Mouse (Mus musculus) forebrain, postnatal 0 days (tissue): ENCODE data around the gene Lpin2. TPM values are rescaled to one million over a fixed set of nuclear protein-coding genes. Genes with fewer than 3 reads are reported as not detected.

Source experiments
- ATAC-seq: fragments of 200-750 bp; cut with Nextera tagmentation; 2 replicates; pipeline ENCODE4 v1.8.0; 2017; ENCODE audit warnings: mild to moderate bottlenecking, moderate library complexity
- DNase-seq: peaks from one replicate; pipeline ENCODE4 v3.0.0-alpha.2; 2015
- H3K27ac ChIP-seq: fragments of 300-500 bp; sonication (generic); 2 replicates; pipeline ENCODE4 v1.5.1; 2014; ENCODE audit warnings: low read depth, mild to moderate bottlenecking, antibody characterized with exemption, low read length, moderate library complexity, mixed read lengths
- H3K27me3 ChIP-seq: fragments of 300-500 bp; sonication (generic); 2 replicates; pipeline ENCODE4 v1.6.1; 2014; ENCODE audit warnings: mild to moderate bottlenecking, low read length, mixed read lengths; ENCODE audit not compliant: insufficient read depth
- H3K36me3 ChIP-seq: fragments of 300-500 bp; sonication (generic); 2 replicates; pipeline ENCODE4 v1.6.1; 2014; ENCODE audit warnings: mild to moderate bottlenecking, moderate library complexity; ENCODE audit not compliant: insufficient read depth
- H3K4me1 ChIP-seq: fragments of 300-500 bp; sonication (generic); 2 replicates; pipeline ENCODE4 v1.6.1; 2014; ENCODE audit warnings: antibody characterized with exemption; ENCODE audit not compliant: insufficient read depth
- H3K4me2 ChIP-seq: fragments of 300-500 bp; sonication (generic); 2 replicates; pipeline ENCODE4 v1.6.1; 2014; ENCODE audit warnings: low read depth, mild to moderate bottlenecking, moderate library complexity
- H3K4me3 ChIP-seq: fragments of 300-500 bp; sonication (generic); 2 replicates; pipeline ENCODE4 v1.5.1; 2014; ENCODE audit warnings: low read depth, low read length, mixed read lengths
- H3K9ac ChIP-seq: fragments of 300-500 bp; sonication (generic); 2 replicates; pipeline ENCODE4 v1.6.1; 2014; ENCODE audit warnings: mild to moderate bottlenecking
- H3K9me3 ChIP-seq: fragments of 300-500 bp; sonication (generic); 2 replicates; pipeline ENCODE4 v1.6.1; 2016; ENCODE audit warnings: low read length
- CTCF ChIP-seq: sonication (generic); IDR thresholded peaks from 2 replicates; pipeline ENCODE4 v1.5.1; 2016; ENCODE audit warnings: antibody characterized with exemption, control low read depth, low read depth
- WGBS: fragments of 180-500 bp; shearing (Covaris S2); extraction: QIAGEN DNeasy Blood & Tissue Kit; methylation state at CpG from one replicate; pipeline ENCODE4 v1.1.7; 2014; 5-methylcytosine and 5-hydroxymethylcytosine counted together
- polyA plus RNA-seq: library from polyadenylated mRNA; unstranded; fragments of >200 nt; fragmentation: Nextera tagmentation; extraction: Ambion mirVana; gene quantifications from 2 replicates; pipeline ENCODE4 v1.2.1, GENCODE M21; 2015
- total RNA-seq: library from RNA; depleted of rRNA; stranded (reverse); fragments of >200 nt; gene quantifications from 2 replicates; pipeline ENCODE4 v1.2.3, GENCODE M21; 2014

Lpin2 gene
- total and polyA plus RNA-seq, 2 experiments from 2014 or later: 32.5 to 58.6 TPM

GRCm38 (mm10) chr17:71246022-71246421 is 63.7 kb downstream of the Lpin2 start:
- Histone ChIP-seq H3K27me3 (no peaks in the 10 kb centered on the region), H3K4me1 (no peaks in the 10 kb centered on the region), H3K4me3 (no peak overlapping the region), H3K36me3 (peaks cover 76% of the 10 kb centered on the region), H3K9me3 (no peaks in the 10 kb centered on the region), H3K27ac (no peak overlapping the region), H3K4me2 (no peak overlapping the region), H3K9ac (no peak overlapping the region)
- no peak for TF ChIP-seq CTCF
- ATAC-seq (no peak), DNase-seq (no peak)
- WGBS: 94% methylated on average over 4 of the region's 4 CpGs

DNA sequence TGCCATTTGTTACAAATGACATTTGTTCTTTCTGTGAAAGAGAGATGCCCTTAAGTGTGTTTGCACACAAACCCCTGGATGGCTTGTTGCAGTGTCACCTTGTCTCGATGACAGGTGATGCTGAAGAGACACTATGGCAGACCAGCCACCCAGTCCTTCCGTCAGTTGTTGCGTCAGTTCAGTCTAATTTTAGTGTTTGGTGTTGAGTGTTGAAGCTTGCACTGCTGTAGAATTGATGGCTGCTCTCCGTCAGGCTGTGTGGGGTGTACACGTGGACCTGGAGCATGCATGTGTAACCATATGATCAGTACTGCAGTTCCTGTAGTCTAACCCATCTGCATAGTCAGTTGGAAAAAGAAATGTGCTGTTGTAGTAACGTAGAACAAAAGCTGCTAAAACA is 66.6 kb downstream of the Lpin2 start:
- Histone ChIP-seq H3K36me3 (peaks cover 51% of the 10 kb centered on the region), H3K4me1 (peaks cover 4% of the 10 kb centered on the region; the same call in 1 of the 2 replicates), H3K4me3 (no peak overlapping the region), H3K4me2 (no peak overlapping the region), H3K27me3 (no peaks in the 10 kb centered on the region), H3K9me3 (no peaks in the 10 kb centered on the region), H3K27ac (no peak overlapping the region), H3K9ac (no peak overlapping the region)
- DNase-seq (no peak), ATAC-seq (no peak)
- WGBS: 80% methylated on average over 6 of the region's 6 CpGs
- TF ChIP-seq CTCF: no peak

GRCm38 (mm10) chr17:71250046-71250445 is 67.7 kb downstream of the Lpin2 start:
- Histone ChIP-seq H3K9me3 (no peaks in the 10 kb centered on the region), H3K4me3 (no peak overlapping the region), H3K4me1 (peaks cover 4% of the 10 kb centered on the region; the same call in 1 of the 2 replicates), H3K27me3 (no peaks in the 10 kb centered on the region), H3K36me3 (peaks cover 41% of the 10 kb centered on the region), H3K4me2 (no peak overlapping the region), H3K27ac (no peak overlapping the region), H3K9ac (no peak overlapping the region)
- TF ChIP-seq CTCF: no peak
- DNase-seq (no peak), ATAC-seq (no peak)
- 94% methylated on average over 2 of the region's 2 CpGs for WGBS

- WGBS: 86% methylated on average over 16 of the region's 16 CpGs
Measured at GRCm38 (mm10) chr17:71250819-71251600, 68.7 kb downstream of the Lpin2 start.

DNA sequence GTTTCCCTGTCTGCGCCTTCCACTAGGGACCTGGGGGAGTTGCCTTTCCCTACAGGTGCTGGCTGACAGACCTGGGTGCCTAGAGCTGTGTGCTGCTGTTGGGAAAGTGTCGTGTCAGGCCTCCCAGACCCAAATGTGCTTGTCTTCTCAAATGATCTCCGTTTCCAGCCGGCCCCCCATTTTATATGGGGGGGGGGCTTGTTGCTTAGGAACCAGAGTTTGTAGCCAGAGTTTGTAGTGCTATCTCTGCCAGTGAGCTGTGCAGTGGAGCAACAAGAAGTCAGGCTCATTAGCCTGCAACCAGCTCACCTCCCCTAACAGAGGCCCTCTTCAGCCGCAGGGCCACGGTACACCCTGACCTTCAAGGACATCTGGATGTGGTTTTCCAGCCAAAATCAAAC is 69.2 kb downstream of the Lpin2 start:
- H3K4me2 ChIP-seq: no peak overlapping the region
- no peaks in the 10 kb centered on the region for H3K9me3 ChIP-seq
- TF ChIP-seq CTCF: no peak
- DNase-seq (peak; percentile 12), ATAC-seq (peak; percentile 28; the same call in 1 of the 2 replicates)
- no peak overlapping the region for H3K9ac ChIP-seq
- no peak overlapping the region for H3K4me3 ChIP-seq
- H3K27ac ChIP-seq: no peak overlapping the region
- H3K4me1 ChIP-seq: peaks cover 4% of the 10 kb centered on the region; the same call in 1 of the 2 replicates
- 58% methylated on average over 6 of the region's 6 CpGs for WGBS
- H3K36me3 ChIP-seq: peaks cover 27% of the 10 kb centered on the region
- no peaks in the 10 kb centered on the region for H3K27me3 ChIP-seq

More at GRCm38 (mm10) chr17:71250819-71251600, 68.7 kb downstream of the Lpin2 start:
- Histone ChIP-seq H3K9ac (no peak overlapping the region), H3K4me3 (no peak overlapping the region), H3K27me3 (no peaks in the 10 kb centered on the region), H3K27ac (no peak overlapping the region), H3K9me3 (no peaks in the 10 kb centered on the region), H3K36me3 (peaks cover 32% of the 10 kb centered on the region), H3K4me1 (peaks cover 4% of the 10 kb centered on the region; the same call in 1 of the 2 replicates), H3K4me2 (no peak overlapping the region)
- TF ChIP-seq CTCF: no peak
- DNase-seq: no peak
- ATAC-seq: no peak

DNA sequence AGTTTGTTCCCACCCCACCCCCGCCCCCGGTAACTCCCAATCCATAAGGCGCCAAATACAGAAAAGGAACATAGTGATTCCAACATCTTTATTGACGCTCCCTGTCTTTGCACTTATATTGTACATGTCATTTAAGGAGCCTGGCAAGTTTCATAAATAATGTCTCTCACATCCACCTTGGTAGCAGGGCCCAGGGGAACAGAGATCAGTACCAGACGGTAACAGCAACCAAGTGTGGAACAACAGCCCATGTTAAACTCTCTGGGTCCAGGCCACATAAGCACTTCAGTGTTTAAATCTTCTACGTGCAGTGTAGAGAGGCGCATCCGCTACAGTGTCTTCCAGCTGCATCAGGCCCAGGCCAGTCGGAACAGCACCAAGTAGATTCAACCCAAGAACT is 69.7 kb downstream of the Lpin2 start:
- peak; percentile 10; the same call in 1 of the 2 replicates for ATAC-seq
- TF ChIP-seq CTCF: no peak
- WGBS: 81% methylated on average over 9 of the region's 9 CpGs

GRCm38 (mm10) chr17:71253391-71253790 is 71.0 kb downstream of the Lpin2 start:
- 0 out of 2 replicates have a peak, but pooled peaks cover 9% of the 10 kb centered on the region for H3K36me3 ChIP-seq
- no peak overlapping the region for H3K27ac ChIP-seq
- ATAC-seq (no peak), DNase-seq (no peak)
- H3K9ac ChIP-seq: no peak overlapping the region
- H3K4me3 ChIP-seq: no peak overlapping the region
- H3K27me3 ChIP-seq: no peaks in the 10 kb centered on the region
- 94% methylated on average over 2 of the region's 2 CpGs for WGBS
- no peak overlapping the region for H3K4me2 ChIP-seq
- H3K4me1 ChIP-seq: peaks cover 4% of the 10 kb centered on the region; the same call in 1 of the 2 replicates
- no peak for TF ChIP-seq CTCF
- H3K9me3 ChIP-seq: no peaks in the 10 kb centered on the region

More for the DNA sequence above, 69.7 kb downstream of the Lpin2 start:
- Histone ChIP-seq H3K36me3 (peaks cover 22% of the 10 kb centered on the region), H3K9ac (no peak overlapping the region), H3K4me1 (peaks cover 4% of the 10 kb centered on the region; the same call in 1 of the 2 replicates), H3K27me3 (no peaks in the 10 kb centered on the region), H3K9me3 (no peaks in the 10 kb centered on the region), H3K27ac (no peak overlapping the region), H3K4me3 (no peak overlapping the region), H3K4me2 (no peak overlapping the region)
- no peak for DNase-seq
